Mouse (Mus musculus) frontal cortex, postnatal 36 days (tissue): ENCODE measurements around the gene Klhl34.

Experiments used
- DNase-seq, 2 experiments: peaks; one replicate each; pipeline ENCODE4 v3.0.0; 2022; ENCODE audit warnings: low spot score in 2 of 2

The Klhl34 gene

GRCm38 (mm10) chrX:157818207-157818920 lies at the start of gene Klhl34:
Gene Klhl34 (plus strand): TSS chrX:157818435.
- DNase-seq = no peak

- DNase-seq = no peak
These were observed 16.6 kb upstream of the Klhl34 start for GRCm38 (mm10) chrX:157801669-157802068.

DNA sequence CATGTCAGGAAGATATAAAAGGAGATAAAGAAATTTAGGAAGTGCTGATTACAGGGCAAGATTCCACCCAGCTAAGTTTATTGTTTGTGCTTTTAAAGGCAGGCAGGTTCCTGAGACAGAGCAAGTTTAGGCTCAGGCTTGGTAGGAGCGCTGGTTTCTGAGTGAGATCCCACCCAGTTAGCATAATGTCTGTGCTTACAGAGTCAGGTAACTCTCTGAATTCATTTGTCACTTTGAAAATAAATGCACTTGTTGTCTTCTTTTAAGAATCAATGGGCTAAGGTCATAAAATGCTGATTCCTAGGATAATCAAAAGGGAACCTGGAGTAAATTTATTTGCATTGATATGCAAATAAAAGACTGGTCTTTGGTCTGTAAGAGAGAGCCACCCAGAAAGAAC lies 8.5 kb upstream of the Klhl34 start:
- DNase-seq = no peak

GRCm38 (mm10) chrX:157817571-157818206 lies 546 bp upstream of the Klhl34 start:
- DNase-seq = no peak

GRCm38 (mm10) chrX:157818921-157819260 lies 656 bp downstream of the Klhl34 start:
- DNase-seq = no peak

- DNase-seq = no peak
These were observed 11.7 kb downstream of the Klhl34 start for GRCm38 (mm10) chrX:157829983-157830382.
